Mouse (Mus musculus) 3134 (cell line): ENCODE results near the gene Tes.

Source experiments
- DNase-seq: peaks from one replicate; pipeline ENCODE4 v3.0.0-alpha.2; 2011; ENCODE audit warnings: low spot score; ENCODE audit not compliant: insufficient read length; ENCODE audit errors: extremely low read depth

The Tes gene

DNA sequence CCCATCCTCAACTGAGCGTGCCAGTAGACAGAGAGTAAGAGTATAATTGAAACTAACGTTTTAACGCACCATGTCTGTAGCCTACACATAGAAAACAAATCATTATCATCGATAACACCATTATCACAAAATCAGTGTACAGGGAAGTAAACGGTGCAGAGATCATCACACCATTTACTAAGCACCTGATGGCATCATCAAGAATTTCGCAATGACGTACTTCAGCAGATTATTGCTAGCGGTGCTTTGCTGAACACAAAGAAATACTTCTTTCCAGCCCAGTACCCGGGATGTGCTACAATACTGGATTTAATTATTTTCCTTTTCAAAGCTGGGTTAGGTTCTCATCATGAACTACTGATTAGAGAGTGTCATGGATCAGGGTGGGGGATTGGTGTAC, 12.3 kb downstream of the Tes start:
- no peak for DNase-seq

DNA sequence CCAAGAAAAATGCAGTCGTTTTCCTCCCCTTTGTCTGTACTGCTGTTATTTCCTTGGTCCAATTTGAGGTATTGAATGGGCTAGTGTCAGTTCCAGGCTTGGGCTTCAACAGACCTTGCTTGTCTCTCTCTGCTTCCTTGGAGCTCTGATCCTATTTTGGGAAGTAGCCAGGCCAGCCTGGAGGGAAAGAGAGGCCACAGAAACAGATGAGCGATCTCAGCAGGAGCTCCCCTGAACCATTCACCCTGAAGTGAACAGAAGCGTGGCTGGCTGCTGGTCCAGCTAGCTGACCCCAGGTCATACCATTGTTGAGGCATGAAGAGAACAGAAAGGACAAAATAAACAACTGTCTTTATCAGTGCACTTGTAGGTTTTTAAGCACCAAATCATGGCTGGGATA, 12.8 kb downstream of the Tes start:
- DNase-seq = no peak

DNA sequence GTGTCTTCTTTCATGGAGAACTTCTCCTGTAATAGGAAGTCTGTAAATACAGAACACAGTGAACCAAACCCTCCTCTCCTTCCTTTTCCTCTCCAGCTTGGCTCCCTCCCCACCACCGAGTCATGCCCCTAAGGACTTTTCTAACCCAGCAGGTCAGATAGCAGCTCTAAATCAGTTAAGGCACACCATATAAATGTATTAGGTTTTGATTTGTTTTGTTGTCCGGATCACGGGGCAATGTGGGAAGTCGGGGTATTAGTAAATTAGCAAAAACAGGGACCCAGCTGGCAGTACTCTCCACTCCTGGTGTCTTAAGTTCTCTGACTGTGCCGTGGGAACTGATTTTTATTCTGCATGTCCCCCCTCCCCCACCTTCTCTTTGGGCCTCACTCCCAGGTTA, 14.4 kb downstream of the Tes start:
- DNase-seq = no peak

DNA sequence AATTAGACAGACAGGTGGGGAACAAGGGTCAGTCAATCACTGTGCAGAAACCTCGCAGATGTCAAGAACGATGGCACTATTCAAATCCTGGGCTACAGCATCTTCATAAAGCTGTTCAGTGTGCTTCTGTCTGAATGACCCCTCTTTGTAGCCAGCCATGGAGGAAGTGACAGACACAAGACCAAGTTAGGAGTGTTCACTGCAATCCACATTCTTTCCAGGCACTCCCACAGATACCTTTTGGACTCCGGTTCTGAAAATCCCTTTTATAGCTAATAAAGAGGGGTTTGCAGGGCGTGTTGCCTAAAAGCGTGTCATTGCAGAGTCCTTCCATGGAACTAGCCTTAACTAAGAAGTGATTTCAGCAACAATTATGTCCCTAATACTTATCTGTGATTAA, 14.9 kb downstream of the Tes start:
- no peak for DNase-seq

DNA sequence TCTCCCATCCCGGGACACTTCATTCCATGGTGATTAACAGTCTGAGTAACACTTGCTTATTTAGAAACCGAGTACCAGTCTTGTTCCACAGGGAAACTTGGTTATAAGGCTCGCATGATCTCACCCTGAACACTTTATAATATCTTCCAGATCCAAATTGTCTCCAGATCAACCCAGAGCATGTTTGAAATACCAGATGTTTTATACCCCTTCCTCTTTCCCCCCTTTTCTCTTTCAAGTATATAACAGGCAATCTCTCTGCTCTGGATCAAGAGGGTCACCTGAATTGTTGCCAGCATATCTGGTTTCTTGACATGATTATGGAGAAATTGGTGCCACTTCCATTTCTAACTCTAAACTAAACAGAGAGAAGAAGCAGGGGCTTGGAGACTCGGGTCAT, 17.3 kb downstream of the Tes start:
- DNase-seq = no peak

DNA sequence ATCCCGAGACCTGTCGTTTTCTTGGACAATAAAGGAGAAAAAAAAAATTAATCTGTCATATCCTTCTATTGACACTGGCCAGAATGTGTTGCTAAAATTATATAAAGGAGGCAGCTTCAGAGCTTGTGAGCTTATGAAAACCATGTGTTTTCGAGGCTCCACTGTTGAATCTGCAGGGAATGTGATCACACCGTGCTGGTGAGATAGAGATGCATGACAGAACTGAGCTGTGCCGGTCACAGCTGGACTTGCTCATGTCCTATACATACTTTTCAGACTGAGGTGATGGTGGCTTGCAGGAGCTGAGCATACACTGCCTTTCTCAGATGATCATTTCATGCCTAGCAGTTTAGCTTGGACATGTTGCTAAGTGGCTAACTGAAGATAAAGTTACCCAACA, 17.9 kb downstream of the Tes start:
- DNase-seq = no peak

DNA sequence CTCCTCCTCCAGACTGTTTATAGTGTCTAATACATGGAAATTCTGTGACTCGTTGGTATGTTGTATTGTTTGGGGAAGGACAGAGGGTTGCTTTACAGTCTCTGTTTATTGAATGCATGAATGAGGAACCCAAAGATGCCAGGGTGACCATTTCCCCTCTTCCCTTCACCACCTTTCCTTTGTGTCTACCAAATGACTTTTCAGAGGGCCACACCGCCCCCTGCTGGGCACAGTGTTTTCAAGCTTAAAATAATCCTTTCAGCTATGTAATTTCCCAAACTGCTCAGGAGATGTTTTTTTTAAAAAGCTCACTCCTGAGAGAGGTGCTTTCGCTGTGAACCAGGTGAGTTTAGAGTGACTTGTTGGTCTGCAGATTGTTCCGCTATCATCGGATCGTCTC, 22.5 kb downstream of the Tes start:
- DNase-seq = no peak

DNA sequence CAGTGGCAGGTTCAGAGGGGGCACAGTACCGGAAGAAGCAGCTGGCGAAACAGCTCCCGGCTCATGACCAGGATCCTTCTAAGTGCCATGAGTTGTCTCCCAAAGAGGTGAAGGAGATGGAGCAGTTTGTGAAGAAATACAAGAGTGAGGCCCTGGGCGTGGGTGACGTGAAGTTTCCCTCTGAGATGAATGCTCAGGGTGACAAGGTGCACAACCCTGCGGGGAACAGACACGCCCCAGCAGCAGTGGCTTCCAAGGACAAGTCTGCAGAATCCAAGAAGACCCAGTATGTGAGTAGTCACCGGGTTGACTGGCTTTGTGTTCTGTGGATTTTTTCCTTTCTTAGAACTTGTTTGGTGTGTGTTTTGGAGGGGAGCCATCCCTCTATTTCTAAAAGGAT, 32.4 kb downstream of the Tes start:
- no peak for DNase-seq

DNA sequence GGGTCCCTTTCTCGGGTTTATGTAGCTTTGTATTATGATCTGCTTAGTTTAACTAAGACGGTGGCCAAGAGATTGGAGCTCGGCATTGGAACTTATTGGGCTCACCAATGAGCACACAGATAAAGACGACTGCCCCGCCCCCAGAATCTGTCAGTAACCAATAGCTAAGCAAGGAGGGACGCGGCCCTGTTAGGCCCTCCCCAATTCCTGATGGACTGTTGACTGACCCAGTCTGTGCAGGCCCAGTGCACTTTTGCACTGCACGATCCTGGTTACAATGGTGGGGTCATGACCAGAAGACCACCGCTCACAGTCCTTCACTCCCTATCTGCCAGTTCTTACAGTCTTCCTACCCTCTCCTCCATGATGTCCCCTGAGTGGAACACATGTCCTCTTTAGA, 33.6 kb downstream of the Tes start:
- DNase-seq = no peak

DNA sequence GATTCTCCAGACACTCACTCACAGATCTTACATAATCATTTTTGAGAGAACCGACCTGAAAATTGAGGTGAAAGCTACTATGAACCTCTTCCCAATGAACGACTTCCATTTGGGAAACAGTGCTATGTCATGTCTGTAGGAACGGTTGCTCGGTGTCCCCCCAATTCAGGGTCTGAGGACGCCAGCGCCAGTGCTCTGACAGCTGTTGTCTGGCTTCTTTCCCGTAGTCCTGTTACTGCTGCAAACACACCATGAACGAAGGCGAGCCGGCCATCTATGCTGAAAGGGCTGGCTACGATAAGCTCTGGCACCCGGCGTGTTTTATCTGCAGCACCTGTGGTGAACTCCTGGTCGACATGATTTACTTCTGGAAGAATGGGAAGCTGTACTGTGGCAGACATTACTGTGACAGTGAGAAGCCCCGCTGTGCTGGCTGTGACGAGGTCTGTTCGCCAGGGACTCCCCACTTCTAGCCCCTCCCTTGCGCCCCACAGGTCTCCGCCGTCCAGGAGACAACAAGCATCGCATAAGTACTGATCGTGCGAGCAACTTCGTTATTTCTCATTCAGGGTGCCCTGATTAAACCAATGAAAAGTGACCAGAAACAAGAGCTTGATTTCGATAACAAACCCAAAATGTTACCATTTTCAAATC, 34.7 kb downstream of the Tes start:
- DNase-seq = no peak

DNA sequence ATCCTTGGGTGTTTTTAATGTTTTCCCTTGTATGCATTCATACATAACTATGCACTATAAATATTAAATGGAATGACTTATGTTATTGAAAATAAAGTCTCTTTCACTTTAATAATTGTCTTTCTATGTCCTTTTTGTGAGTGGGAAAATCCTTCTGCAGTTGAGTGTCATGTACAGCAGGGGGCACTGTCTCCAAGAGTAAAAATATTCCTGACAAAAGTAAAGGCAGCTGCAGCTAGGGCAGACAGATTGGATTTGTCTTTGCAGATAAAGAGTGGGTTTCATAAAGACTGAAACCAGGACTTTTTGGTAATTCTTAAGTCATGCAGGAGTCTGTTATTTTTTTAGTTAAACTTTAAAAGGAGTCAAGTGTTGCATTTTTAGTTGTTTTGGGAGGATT, 40.8 kb downstream of the Tes start:
- peak; percentile 33 for DNase-seq

DNA sequence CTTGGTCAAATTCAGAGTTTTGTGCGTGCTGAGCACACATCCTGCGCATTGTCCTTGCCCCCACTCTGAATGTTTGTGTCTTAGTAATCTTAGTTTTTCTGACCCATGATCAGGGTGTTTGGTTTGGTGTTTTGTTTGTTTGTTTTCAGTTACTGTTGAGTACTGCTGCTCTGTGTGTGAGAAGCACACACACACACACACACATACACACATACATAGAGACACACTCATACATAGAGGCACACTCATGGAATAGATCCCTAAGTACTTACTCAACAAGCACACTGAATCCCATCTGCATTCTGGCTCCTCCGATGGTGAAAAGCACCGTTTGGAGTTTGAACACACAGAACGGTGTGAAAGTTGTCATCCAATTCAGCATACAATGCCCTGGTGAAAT, 41.5 kb downstream of the Tes start:
- DNase-seq = no peak

DNA sequence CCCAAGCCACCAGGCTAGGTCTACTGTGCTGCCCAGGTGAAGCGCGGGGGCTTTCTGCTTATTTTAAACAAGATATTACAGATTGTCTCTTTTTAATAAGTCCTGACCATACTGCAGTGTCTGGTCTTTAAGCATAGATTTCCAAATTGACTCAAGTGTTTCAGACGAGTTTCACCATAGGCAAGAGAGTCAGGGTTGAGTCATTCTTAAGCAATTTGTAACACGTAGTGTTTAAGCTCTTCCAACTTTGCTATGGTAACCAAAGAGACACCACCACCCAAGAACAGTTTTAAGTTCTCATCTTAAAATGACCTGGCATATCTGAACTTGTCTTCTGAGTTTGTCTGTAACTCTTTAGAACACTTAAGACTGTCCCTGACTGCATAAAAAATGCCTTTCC, 44.3 kb downstream of the Tes start:
- peak; percentile 72 for DNase-seq

DNA sequence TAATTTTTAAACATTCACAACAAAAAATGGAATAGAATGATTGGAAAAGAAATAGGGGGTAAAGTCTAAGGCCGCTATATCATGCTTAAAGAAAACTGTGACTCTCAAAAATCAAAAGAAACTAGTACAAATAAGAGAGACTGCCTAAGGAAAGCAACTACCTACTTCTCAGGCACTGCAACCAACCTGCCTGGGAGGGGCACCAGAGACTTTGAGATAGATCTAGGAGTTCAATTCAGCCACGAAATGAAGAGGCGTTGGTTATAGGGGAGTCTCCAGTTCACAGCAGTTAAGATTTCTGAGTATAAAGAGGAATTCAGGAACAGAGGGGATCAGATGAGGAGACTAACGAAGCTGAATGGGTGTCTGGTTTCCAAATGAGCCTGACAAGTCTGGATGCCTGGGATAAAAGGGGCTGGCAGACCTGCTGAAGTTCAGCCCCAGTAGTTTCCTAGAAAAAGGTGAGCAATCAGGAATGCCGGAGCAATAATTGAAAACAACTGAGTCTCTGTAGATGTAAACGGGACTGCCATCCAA, 45.7 kb downstream of the Tes start:
- DNase-seq = no peak

DNA sequence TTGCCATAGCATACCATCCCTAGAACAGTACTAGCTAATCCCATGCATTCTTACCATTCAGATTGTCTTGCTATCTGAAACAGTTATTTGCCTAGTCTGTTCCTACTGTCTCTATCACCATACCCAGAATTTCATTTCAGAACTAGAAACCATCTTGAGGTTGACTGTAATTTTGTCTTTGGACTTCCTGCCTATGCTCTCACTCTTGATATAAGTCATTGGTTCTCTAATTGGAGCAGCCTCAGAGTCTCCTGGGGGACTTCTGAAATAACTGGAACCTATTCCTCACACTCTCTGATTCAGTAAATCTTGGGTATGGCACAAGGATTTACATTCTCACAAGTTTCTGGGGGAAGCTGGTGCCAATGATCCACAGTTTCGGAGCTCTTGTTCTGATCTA, 47.1 kb downstream of the Tes start:
- no peak for DNase-seq

DNA sequence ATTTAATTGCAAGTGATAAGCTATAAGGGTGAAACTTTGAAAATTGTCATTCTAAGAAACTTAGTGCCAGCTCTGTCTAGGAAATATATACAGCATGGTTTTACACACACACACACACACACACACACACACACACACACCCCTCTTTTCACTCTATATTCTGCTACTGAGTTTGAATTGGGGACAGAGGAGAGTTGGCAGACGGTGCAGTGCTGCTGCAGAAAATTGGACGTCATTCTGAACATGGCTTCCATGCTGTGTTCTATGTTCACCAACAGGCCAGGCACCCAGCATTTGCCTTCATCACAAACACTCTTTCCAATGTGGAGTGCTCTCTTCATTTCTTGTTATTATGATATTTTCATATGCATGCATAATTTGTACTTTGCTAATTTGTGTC, 48.0 kb downstream of the Tes start:
- no peak for DNase-seq

DNA sequence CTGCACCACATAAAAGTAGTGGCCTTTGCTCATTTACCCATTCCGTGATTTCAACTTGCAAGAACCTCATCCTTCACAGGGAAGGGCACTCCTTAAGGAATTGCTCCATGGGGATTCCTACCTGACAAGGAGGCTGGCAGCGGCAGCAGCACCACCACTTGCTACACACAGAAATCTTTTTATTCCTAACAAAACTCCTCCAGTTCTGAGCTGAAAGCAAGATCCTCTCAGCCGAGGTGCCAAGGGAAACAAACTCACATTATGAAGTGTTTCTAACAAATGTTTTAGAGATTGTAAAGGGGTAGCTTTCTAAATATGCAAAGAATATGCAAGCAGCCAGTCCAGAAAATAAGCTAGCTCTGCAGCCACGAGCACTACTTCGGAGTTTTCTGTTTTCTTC, 49.6 kb downstream of the Tes start:
- DNase-seq = no peak

DNA sequence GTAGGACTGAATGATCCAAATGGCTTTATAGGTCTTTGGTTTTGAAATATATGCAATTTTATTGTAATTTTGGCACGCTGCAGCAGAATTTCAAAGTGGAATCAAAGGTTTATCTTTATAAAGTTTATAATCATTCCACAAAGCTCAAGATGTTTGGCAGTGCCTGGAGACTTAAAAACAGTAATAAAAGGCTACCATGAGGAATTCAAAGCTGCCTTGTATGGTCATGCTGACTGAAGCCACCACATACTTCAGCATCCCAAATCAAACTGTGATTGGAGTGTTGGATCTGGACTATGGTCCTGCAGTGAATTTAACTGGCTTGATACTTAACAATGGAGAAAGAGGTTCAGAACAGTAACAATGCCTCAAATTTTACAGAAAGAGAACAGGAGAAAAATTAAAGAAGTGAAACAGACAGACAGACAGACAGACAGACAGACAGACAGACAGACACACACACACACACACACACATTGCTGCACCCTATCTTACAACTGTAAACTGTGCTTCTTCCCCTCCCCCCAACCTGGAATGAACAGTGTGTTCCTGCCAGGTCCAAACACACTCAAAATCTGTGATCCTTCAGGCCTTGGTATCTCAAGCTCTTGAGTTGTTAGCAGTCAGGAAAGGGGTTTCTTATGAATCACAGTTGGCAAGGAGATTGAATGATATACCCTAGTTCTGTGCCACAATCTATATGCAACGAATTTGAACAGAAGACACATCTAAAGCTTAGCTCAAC, 50.3 kb downstream of the Tes start:
- no peak for DNase-seq

DNA sequence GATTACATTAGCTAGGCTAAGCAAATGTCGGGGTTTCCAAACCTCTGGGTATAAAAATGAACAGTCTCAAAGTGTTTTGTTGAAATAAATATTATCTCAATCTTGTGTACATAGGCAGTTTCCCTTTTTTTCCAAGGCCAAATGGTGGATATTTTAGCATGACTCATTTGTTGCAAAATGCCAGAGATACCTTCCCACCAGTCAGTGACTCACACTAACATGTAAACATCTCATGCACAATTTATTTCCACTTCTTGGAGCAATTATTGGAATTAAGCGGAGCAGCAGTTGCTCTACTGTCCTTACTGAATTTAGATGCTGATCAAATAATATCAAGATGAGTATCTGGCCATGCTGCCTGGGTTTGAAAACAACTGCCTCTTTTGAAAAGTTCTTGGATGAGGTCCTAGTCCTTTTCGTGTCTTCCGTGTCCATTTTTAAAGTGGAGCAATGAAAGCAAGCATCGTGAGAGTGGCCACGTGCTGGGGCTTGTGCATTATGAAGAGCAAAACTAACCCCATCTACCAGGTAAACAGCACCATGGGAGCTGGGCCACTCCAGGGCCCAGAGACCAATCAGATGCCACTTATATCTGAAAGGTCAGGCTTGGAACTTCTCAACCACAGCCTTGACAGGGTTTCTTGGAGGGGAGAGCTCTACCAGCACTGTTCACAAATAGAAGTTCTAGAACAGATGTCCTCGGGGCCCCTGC, 54.7 kb downstream of the Tes start:
- DNase-seq = peak; percentile 45

DNA sequence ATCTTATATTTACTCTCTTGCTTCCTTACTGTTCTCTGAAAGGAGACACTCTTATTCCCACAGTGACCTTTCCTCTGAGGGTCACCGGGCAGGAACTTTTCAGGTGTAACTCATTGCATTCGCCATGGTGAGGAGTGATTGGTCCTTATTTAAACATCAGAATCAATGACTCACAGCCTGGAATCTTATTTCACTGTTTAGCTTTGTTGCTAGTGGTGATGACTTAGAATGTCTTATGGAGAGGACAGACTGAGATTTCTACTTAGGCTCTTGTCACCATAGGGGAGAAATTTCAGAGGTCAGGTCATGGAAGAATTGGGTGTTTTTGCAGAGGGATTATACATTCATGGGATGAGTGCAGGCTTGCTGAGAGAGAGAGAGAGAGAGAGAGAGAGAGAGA, 75.1 kb downstream of the Tes start:
- DNase-seq = no peak

DNA sequence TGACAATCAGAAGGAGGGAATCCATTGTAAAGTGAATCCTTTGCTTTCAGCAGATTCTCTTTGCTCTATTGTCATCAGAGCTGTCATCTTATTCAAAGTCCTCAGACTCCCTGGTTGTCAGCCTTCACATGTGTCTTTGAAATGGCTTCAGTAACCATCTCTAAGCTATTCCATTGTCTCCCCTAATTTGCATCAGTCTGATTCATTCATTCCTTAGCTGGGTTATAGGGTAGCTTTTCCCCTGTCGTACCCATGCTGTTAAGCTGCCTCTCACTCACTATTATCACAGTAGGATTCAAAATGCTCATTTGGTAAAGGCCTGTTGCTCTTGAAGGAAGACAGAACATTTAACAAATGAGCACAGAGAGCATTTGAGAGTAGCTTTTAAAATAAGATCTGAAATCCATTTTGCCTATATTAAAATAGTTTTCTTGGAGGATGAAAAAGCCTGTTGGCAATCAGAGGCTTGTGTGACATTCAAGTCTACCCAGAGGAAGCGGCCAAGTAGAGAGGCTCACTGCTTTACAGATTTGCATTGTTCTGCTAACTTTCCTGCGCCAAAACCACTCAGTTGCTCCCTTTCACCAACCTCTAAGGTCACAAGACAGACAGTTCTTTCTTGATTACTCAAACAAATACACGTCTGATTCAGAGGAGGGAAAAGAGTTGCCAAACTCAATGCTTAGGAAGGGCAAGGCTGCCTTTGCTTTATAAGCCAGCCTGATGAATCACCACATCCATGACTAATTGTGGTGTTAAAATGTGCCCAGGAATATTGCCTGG, 77.8 kb downstream of the Tes start:
- peak; percentile 82 for DNase-seq
